Mouse (Mus musculus) lung, postnatal 4 days (tissue): Measurements from ENCODE around the gene Hmgn3.
A peak's percentile ranks its signal among the peaks of the same experiment; 100 is the strongest.
"Not testable (repeated sequence)": the region's sequence is repeated elsewhere in the genome, so short reads cannot be mapped to it uniquely, and the experiment has no call there.

Source experiments
- DNase-seq, 2 experiments: peaks; one replicate each; pipeline ENCODE4 v3.0.0; 2021

Hmgn3 gene

GRCm38 (mm10) chr9:83146446-83147188 lies at the start of gene Hmgn3:
Gene Hmgn3 (minus strand): TSS chr9:83146685.
- DNase-seq, result peak; percentile 86 to 92

GRCm38 (mm10) chr9:83195765-83196164 lies 49.3 kb upstream of the Hmgn3 start:
- no peak for DNase-seq

GRCm38 (mm10) chr9:83195007-83195406 lies 48.5 kb upstream of the Hmgn3 start:
- DNase-seq, result peak in 1 of 2 experiments; percentile 39

- DNase-seq, result no peak
Observed at GRCm38 (mm10) chr9:83187752-83188151, 41.3 kb upstream of the Hmgn3 start.

- DNase-seq, result peak; percentile 47 to 62
Observed at GRCm38 (mm10) chr9:83145591-83146445, 667 bp downstream of the Hmgn3 start.

GRCm38 (mm10) chr9:83129831-83130230 lies 16.7 kb downstream of the Hmgn3 start:
- DNase-seq, result no peak

GRCm38 (mm10) chr9:83127840-83128239 lies 18.6 kb downstream of the Hmgn3 start:
- DNase-seq, result no peak

- not testable (repeated sequence) for DNase-seq
Observed at GRCm38 (mm10) chr9:83126482-83126881, 20.0 kb downstream of the Hmgn3 start.

- no peak for DNase-seq
Observed at GRCm38 (mm10) chr9:83119211-83119610, 27.3 kb downstream of the Hmgn3 start.

GRCm38 (mm10) chr9:83117486-83117885 lies 29.0 kb downstream of the Hmgn3 start:
- DNase-seq, result no peak

- no peak for DNase-seq
Observed at GRCm38 (mm10) chr9:83116774-83117474, 29.6 kb downstream of the Hmgn3 start.

- no peak for DNase-seq
Observed at GRCm38 (mm10) chr9:83115676-83116075, 30.8 kb downstream of the Hmgn3 start.

- DNase-seq, result no peak
Observed at GRCm38 (mm10) chr9:83113800-83114217, 32.7 kb downstream of the Hmgn3 start.

- DNase-seq, result no peak
Observed at GRCm38 (mm10) chr9:83112305-83112768, 34.1 kb downstream of the Hmgn3 start.

- DNase-seq, result no peak
Observed at GRCm38 (mm10) chr9:83111789-83112188, 34.7 kb downstream of the Hmgn3 start.

- no peak for DNase-seq
Observed at GRCm38 (mm10) chr9:83111117-83111686, 35.3 kb downstream of the Hmgn3 start.

GRCm38 (mm10) chr9:83110406-83111116 lies 35.9 kb downstream of the Hmgn3 start:
- peak; percentile 11 to 48 for DNase-seq

- no peak for DNase-seq
Observed at GRCm38 (mm10) chr9:83109705-83110104, 36.8 kb downstream of the Hmgn3 start.

- DNase-seq, result no peak
Observed at GRCm38 (mm10) chr9:83108821-83109220, 37.7 kb downstream of the Hmgn3 start.

- DNase-seq, result no peak
Observed at GRCm38 (mm10) chr9:83103785-83104184, 42.7 kb downstream of the Hmgn3 start.

- DNase-seq, result no peak
Observed at GRCm38 (mm10) chr9:83101691-83102090, 44.8 kb downstream of the Hmgn3 start.

- DNase-seq, result no peak
Observed at GRCm38 (mm10) chr9:83100786-83101185, 45.7 kb downstream of the Hmgn3 start.
